Mouse (Mus musculus): ENCODE measurements around the gene Fbxl21. TPM values are rescaled to one million over a fixed set of nuclear protein-coding genes. Genes with fewer than 3 reads are reported as not detected.

Fbxl21 gene
- polyA plus RNA-seq, 2 experiments, result 2.8 to 3.2 TPM

DNA sequence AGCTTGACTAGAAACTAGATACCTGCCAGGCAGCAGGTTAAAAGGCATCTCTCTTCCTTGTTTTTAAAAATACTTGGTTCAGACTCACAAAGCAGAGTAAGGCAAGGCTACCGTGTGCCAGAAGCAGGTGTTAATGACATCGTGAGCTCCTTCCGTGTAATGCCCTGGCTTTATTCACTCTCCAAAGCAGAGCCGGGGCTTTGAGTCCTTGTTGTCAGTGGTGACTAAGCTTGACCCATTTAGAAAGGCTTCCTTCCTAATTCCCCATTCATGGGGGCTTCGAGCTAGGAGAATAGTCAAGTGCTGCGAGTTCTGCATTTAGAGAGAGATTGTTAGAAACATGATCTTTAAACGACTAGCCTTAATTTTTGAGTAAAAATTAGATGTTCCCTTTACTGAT is 5.5 kb upstream of the Fbxl21 start:
- Histone ChIP-seq H3K27ac (replicated peaks; ENCODE audit: low read depth, low read length) (no peak overlapping the region), H3K27me3 (ENCODE audit: control insufficient read depth, insufficient read depth, low read length) (no peaks in the 10 kb centered on the region), H3K4me1 (ENCODE audit: control insufficient read depth, insufficient read depth, low read length) (no peaks in the 10 kb centered on the region), H3K9me3 (ENCODE audit: control insufficient read depth, low read length) (no peaks in the 10 kb centered on the region), H3K4me3 (replicated peaks; ENCODE audit: low read length) (no peak overlapping the region), H3K9ac (ENCODE audit: low read depth, low read length, severe bottlenecking) (no peak overlapping the region), H3K36me3 (ENCODE audit: control insufficient read depth, insufficient read depth, low read length) (no peaks in the 10 kb centered on the region), H3K4me2 (replicated peaks; ENCODE audit: low read depth, low read length, severe bottlenecking) (no peak overlapping the region)
- WGBS, result 61% methylated on average over 7 of the region's 7 CpGs
- TF ChIP-seq POLR2A (IDR thresholded peaks at IDR 0.05; ENCODE audit: borderline replicate concordance, extremely low read depth, insufficient read depth, insufficient read length), result no peak
- DNase-seq (ENCODE audit: low spot score) (no peak), ATAC-seq (ENCODE audit: low FRiP score, low read depth) (no peak)

DNA sequence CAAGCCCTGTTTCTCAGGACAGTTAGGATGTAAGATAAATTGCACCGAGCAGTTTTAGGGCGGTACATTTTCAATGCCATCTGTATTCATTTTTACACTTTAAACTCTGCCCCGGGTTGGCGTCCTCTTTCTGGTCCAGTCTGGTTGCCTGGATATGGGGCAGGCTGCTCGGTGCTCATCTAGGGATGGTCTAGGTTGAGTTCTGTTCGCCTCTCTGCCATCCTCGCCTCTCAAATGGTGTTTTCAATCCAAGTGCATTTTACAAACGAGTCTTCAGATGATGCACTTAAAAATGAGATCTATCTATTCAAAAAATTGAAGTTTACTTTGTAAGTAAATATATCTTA is 522 bp downstream of the Fbxl21 start:
- peak overlapping the region; percentile 95 for H3K4me2 ChIP-seq (replicated peaks; ENCODE audit: low read depth, low read length, severe bottlenecking)
- TF ChIP-seq POLR2A (IDR thresholded peaks at IDR 0.05; ENCODE audit: borderline replicate concordance, extremely low read depth, insufficient read depth, insufficient read length), result no peak
- peak overlapping the region; percentile 70 for H3K9ac ChIP-seq (ENCODE audit: low read depth, low read length, severe bottlenecking)
- no peak overlapping the region for H3K27ac ChIP-seq (replicated peaks; ENCODE audit: low read depth, low read length)
- no peaks in the 10 kb centered on the region for H3K27me3 ChIP-seq (ENCODE audit: control insufficient read depth, insufficient read depth, low read length)
- H3K4me1 ChIP-seq (ENCODE audit: control insufficient read depth, insufficient read depth, low read length), result no peaks in the 10 kb centered on the region
- peak overlapping the region; percentile 64 for H3K4me3 ChIP-seq (replicated peaks; ENCODE audit: low read length)
- DNase-seq (ENCODE audit: low spot score) (no peak), ATAC-seq (ENCODE audit: low FRiP score, low read depth) (no peak)
- whole genome bisulfite sequencing, result 6% methylated on average over 8 of the region's 8 CpGs
- H3K36me3 ChIP-seq (ENCODE audit: control insufficient read depth, insufficient read depth, low read length), result no peaks in the 10 kb centered on the region
- H3K9me3 ChIP-seq (ENCODE audit: control insufficient read depth, low read length), result no peaks in the 10 kb centered on the region

GRCm38 (mm10) chr13:56526871-56527270 is 4.6 kb downstream of the Fbxl21 start:
- DNase-seq (ENCODE audit: low spot score), result no peak
- WGBS, result 85% methylated on average over 12 of the region's 12 CpGs
- no peak overlapping the region for H3K27ac ChIP-seq (replicated peaks; ENCODE audit: low read depth, low read length)
- no peak overlapping the region for H3K4me3 ChIP-seq (replicated peaks; ENCODE audit: low read length)
- no peaks in the 10 kb centered on the region for H3K36me3 ChIP-seq (ENCODE audit: control insufficient read depth, insufficient read depth, low read length)
- H3K4me2 ChIP-seq (replicated peaks; ENCODE audit: low read depth, low read length, severe bottlenecking), result no peak overlapping the region
- ATAC-seq (ENCODE audit: low FRiP score, low read depth), result no peak
- no peaks in the 10 kb centered on the region for H3K27me3 ChIP-seq (ENCODE audit: control insufficient read depth, insufficient read depth, low read length)
- TF ChIP-seq POLR2A (IDR thresholded peaks at IDR 0.05; ENCODE audit: borderline replicate concordance, extremely low read depth, insufficient read depth, insufficient read length), result no peak
- H3K4me1 ChIP-seq (ENCODE audit: control insufficient read depth, insufficient read depth, low read length), result no peaks in the 10 kb centered on the region
- H3K9ac ChIP-seq (ENCODE audit: low read depth, low read length, severe bottlenecking), result no peak overlapping the region
- no peaks in the 10 kb centered on the region for H3K9me3 ChIP-seq (ENCODE audit: control insufficient read depth, low read length)

- Histone ChIP-seq H3K4me3 (replicated peaks; ENCODE audit: low read length) (no peak overlapping the region), H3K27ac (replicated peaks; ENCODE audit: low read depth, low read length) (no peak overlapping the region), H3K27me3 (ENCODE audit: control insufficient read depth, insufficient read depth, low read length) (no peaks in the 10 kb centered on the region), H3K4me2 (replicated peaks; ENCODE audit: low read depth, low read length, severe bottlenecking) (no peak overlapping the region), H3K9ac (ENCODE audit: low read depth, low read length, severe bottlenecking) (no peak overlapping the region), H3K9me3 (ENCODE audit: control insufficient read depth, low read length) (no peaks in the 10 kb centered on the region), H3K4me1 (ENCODE audit: control insufficient read depth, insufficient read depth, low read length) (no peaks in the 10 kb centered on the region), H3K36me3 (ENCODE audit: control insufficient read depth, insufficient read depth, low read length) (no peaks in the 10 kb centered on the region)
- TF ChIP-seq POLR2A (IDR thresholded peaks at IDR 0.05; ENCODE audit: borderline replicate concordance, extremely low read depth, insufficient read depth, insufficient read length), result no peak
- ATAC-seq (ENCODE audit: low FRiP score, low read depth) (no peak), DNase-seq (ENCODE audit: low spot score) (no peak)
- WGBS, result 90% methylated on average over 7 of the region's 7 CpGs
These were observed 5.6 kb downstream of the Fbxl21 start for GRCm38 (mm10) chr13:56527846-56528245.

DNA sequence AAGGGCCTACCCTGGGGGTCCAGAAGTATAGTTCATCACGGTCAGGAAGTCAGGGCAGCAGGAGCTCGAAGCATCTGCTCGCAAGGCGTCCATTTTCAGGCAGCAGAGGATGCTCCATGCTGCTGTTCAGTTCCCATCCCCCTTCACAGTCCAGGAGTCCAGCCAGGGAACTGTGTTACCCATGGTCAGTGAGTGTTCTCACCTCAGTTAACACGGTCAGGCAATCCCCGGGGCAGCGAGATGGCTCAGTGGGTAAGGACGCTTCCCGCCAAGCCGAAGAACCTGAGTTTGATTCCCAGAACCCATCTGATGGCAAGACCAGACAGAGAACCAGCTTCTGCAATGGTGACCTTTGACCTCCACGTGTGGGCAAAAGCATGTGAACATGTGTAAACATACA is 6.0 kb downstream of the Fbxl21 start:
- H3K9me3 ChIP-seq (ENCODE audit: control insufficient read depth, low read length), result no peaks in the 10 kb centered on the region

GRCm38 (mm10) chr13:56529031-56529430 is 6.8 kb downstream of the Fbxl21 start:
- no peak overlapping the region for H3K4me3 ChIP-seq (replicated peaks; ENCODE audit: low read length)
- DNase-seq (ENCODE audit: low spot score) (no peak), ATAC-seq (ENCODE audit: low FRiP score, low read depth) (no peak)
- no peak overlapping the region for H3K9ac ChIP-seq (ENCODE audit: low read depth, low read length, severe bottlenecking)
- H3K4me1 ChIP-seq (ENCODE audit: control insufficient read depth, insufficient read depth, low read length), result no peaks in the 10 kb centered on the region
- H3K27me3 ChIP-seq (ENCODE audit: control insufficient read depth, insufficient read depth, low read length), result no peaks in the 10 kb centered on the region
- peaks cover 1% of the 10 kb centered on the region; the same call in 1 of the 2 replicates for H3K9me3 ChIP-seq (ENCODE audit: control insufficient read depth, low read length)
- 63% methylated on average over 4 of the region's 4 CpGs for WGBS
- TF ChIP-seq POLR2A (IDR thresholded peaks at IDR 0.05; ENCODE audit: borderline replicate concordance, extremely low read depth, insufficient read depth, insufficient read length), result no peak
- H3K36me3 ChIP-seq (ENCODE audit: control insufficient read depth, insufficient read depth, low read length), result no peaks in the 10 kb centered on the region
- H3K27ac ChIP-seq (replicated peaks; ENCODE audit: low read depth, low read length), result no peak overlapping the region
- H3K4me2 ChIP-seq (replicated peaks; ENCODE audit: low read depth, low read length, severe bottlenecking), result no peak overlapping the region

More for the DNA sequence above, 6.0 kb downstream of the Fbxl21 start:
- TF ChIP-seq POLR2A (IDR thresholded peaks at IDR 0.05; ENCODE audit: borderline replicate concordance, extremely low read depth, insufficient read depth, insufficient read length), result no peak
- Histone ChIP-seq H3K9ac (ENCODE audit: low read depth, low read length, severe bottlenecking) (no peak overlapping the region), H3K4me3 (replicated peaks; ENCODE audit: low read length) (no peak overlapping the region), H3K27me3 (ENCODE audit: control insufficient read depth, insufficient read depth, low read length) (no peaks in the 10 kb centered on the region), H3K36me3 (ENCODE audit: control insufficient read depth, insufficient read depth, low read length) (no peaks in the 10 kb centered on the region), H3K4me2 (replicated peaks; ENCODE audit: low read depth, low read length, severe bottlenecking) (no peak overlapping the region), H3K4me1 (ENCODE audit: control insufficient read depth, insufficient read depth, low read length) (no peaks in the 10 kb centered on the region), H3K27ac (replicated peaks; ENCODE audit: low read depth, low read length) (no peak overlapping the region)
- ATAC-seq (ENCODE audit: low FRiP score, low read depth), result no peak
- DNase-seq (ENCODE audit: low spot score), result no peak
- 86% methylated on average over 11 of the region's 11 CpGs for WGBS
